Mouse (Mus musculus) CH12.LX (cell line): ENCODE results near the gene Atp7a. TPM values are rescaled to one million over a fixed set of nuclear protein-coding genes. Genes with fewer than 3 reads are reported as not detected.
A peak's percentile ranks its signal among the peaks of the same experiment; 100 is the strongest.

Experiments used
- DNase-seq: peaks from one replicate; pipeline ENCODE4 v3.0.0-alpha.2; 2013; ENCODE audit errors: extremely low read depth
- H3K27ac ChIP-seq: 2 replicates; pipeline ENCODE4 v1.5.1; 2012; ENCODE audit warnings: low read depth, mild to moderate bottlenecking, control low read depth, moderate library complexity; ENCODE audit not compliant: insufficient read depth
- H3K27me3 ChIP-seq: replicated peaks from 2 replicates; pipeline ENCODE3; 2012; ENCODE audit warnings: inconsistent platforms
- H3K36me3 ChIP-seq, 2 experiments: replicated peaks in 1 of 2; 2 replicates each; pipeline versions ENCODE3 to v1.6.1; 2012; ENCODE audit warnings: inconsistent platforms in 1 of 2, low read length in 1 of 2, mild to moderate bottlenecking in 1 of 2, mixed read lengths in 1 of 2, moderate library complexity in 1 of 2; ENCODE audit not compliant: control insufficient read depth in 1 of 2, insufficient read depth in 1 of 2
- H3K4me1 ChIP-seq, 2 experiments: 2 replicates each; pipeline ENCODE4 v1.6.1; 2012; ENCODE audit warnings: inconsistent platforms in 1 of 2, moderate library complexity in 1 of 2; ENCODE audit not compliant: insufficient read depth in 2 of 2, control insufficient read depth in 1 of 2
- H3K4me2 ChIP-seq: 2 replicates; pipeline ENCODE4 v1.6.1; 2012; ENCODE audit warnings: low read depth, mild to moderate bottlenecking, control low read depth; ENCODE audit not compliant: poor library complexity, insufficient read depth, severe bottlenecking
- H3K4me3 ChIP-seq, 3 experiments: fragments of 150-350 bp in 1 of 3; sonication (generic) in 1 of 3; replicated peaks in 1 of 3; 2 replicates each; pipeline versions ENCODE3 to v1.5.1; 2011 to 2012; ENCODE audit warnings: low read depth in 2 of 3, low read length in 2 of 3, mild to moderate bottlenecking in 2 of 3, moderate library complexity in 2 of 3, control low read depth in 1 of 3, improper control_type of control experiment in 1 of 3, inconsistent platforms in 1 of 3, mixed read lengths in 1 of 3; ENCODE audit not compliant: poor library complexity in 1 of 3
- H3K79me2 ChIP-seq: replicated peaks from 2 replicates; pipeline ENCODE4 v1.6.1; 2012; ENCODE audit warnings: mild to moderate bottlenecking, moderate library complexity; ENCODE audit not compliant: control insufficient read depth, poor library complexity, insufficient read depth, severe bottlenecking; ENCODE audit errors: extremely low read depth
- H3K9ac ChIP-seq: 2 replicates; pipeline ENCODE4 v1.6.1; 2012; ENCODE audit warnings: low read depth, mild to moderate bottlenecking, control low read depth, moderate library complexity; ENCODE audit not compliant: insufficient read depth
- H3K9me3 ChIP-seq: replicated peaks from 2 replicates; pipeline ENCODE3; 2012; ENCODE audit warnings: low read length, inconsistent platforms, mixed read lengths
- BHLHE40 ChIP-seq: IDR thresholded peaks from 2 replicates; pipeline ENCODE4 v1.6.1; 2011; ENCODE audit warnings: mild to moderate bottlenecking, low read depth, low read length, improper control_type of control experiment
- CHD1 ChIP-seq: IDR thresholded peaks from 2 replicates; pipeline ENCODE4 v1.6.1; 2012; ENCODE audit warnings: low read depth, low read length, improper control_type of control experiment, inconsistent platforms
- CHD2 ChIP-seq: IDR thresholded peaks from 2 replicates; pipeline ENCODE4 v1.6.1; 2011; ENCODE audit warnings: low read length, improper control_type of control experiment
- CTCF ChIP-seq, 2 experiments: IDR thresholded peaks in 1 of 2; conservative IDR thresholded peaks in 1 of 2; 2 replicates each; pipeline ENCODE4 v1.5.1; 2011 to 2012; ENCODE audit warnings: low read depth in 2 of 2, low read length in 2 of 2, improper control_type of control experiment in 1 of 2, inconsistent platforms in 1 of 2, mild to moderate bottlenecking in 1 of 2, moderate library complexity in 1 of 2
- E2F4 ChIP-seq: IDR thresholded peaks from 2 replicates; pipeline ENCODE4 v1.6.1; 2011; ENCODE audit warnings: low read depth, low read length, improper control_type of control experiment; ENCODE audit not compliant: insufficient replicate concordance
- ELF1 ChIP-seq: IDR thresholded peaks from 2 replicates; pipeline ENCODE4 v1.6.1; 2014; ENCODE audit warnings: low read depth, mild to moderate bottlenecking, inconsistent platforms, low read length, improper control_type of control experiment
- ETS1 ChIP-seq: conservative IDR thresholded peaks from 2 replicates; pipeline ENCODE4 v1.6.1; 2012; ENCODE audit warnings: low read depth, mild to moderate bottlenecking, inconsistent platforms, low read length, improper control_type of control experiment, moderate library complexity
- GABPA ChIP-seq: IDR thresholded peaks from 2 replicates; pipeline ENCODE4 v1.6.1; 2012; ENCODE audit warnings: low read depth, low read length, improper control_type of control experiment, inconsistent platforms; ENCODE audit not compliant: insufficient replicate concordance
- HCFC1 ChIP-seq: IDR thresholded peaks from 2 replicates; pipeline ENCODE4 v1.6.1; 2012; ENCODE audit warnings: low read depth, mild to moderate bottlenecking, inconsistent platforms, low read length, improper control_type of control experiment
- IRF4 ChIP-seq: IDR thresholded peaks from 2 replicates; pipeline ENCODE4 v1.6.1; 2014; ENCODE audit warnings: low read depth, mild to moderate bottlenecking, inconsistent platforms, low read length, improper control_type of control experiment
- JUN ChIP-seq: IDR thresholded peaks from 2 replicates; pipeline ENCODE4 v1.6.1; 2011; ENCODE audit warnings: low read depth, mild to moderate bottlenecking, low read length, improper control_type of control experiment, moderate library complexity; ENCODE audit not compliant: insufficient read depth
- KAT2A ChIP-seq: IDR thresholded peaks from 2 replicates; pipeline ENCODE4 v1.6.1; 2012; ENCODE audit warnings: low read length, improper control_type of control experiment, inconsistent platforms; ENCODE audit not compliant: insufficient replicate concordance
- MAX ChIP-seq: IDR thresholded peaks from 2 replicates; pipeline ENCODE4 v1.6.1; 2011; ENCODE audit warnings: low read length, improper control_type of control experiment
- MAZ ChIP-seq: IDR thresholded peaks from 2 replicates; pipeline ENCODE4 v1.6.1; 2012; ENCODE audit warnings: low read depth, mild to moderate bottlenecking, inconsistent platforms, low read length, improper control_type of control experiment, moderate library complexity
- MEF2A ChIP-seq: IDR thresholded peaks from 2 replicates; pipeline ENCODE4 v1.6.1; 2014; ENCODE audit warnings: low read depth, mild to moderate bottlenecking, inconsistent platforms, low read length, improper control_type of control experiment, borderline replicate concordance
- MXI1 ChIP-seq: IDR thresholded peaks from 2 replicates; pipeline ENCODE4 v1.6.1; 2011; ENCODE audit warnings: mild to moderate bottlenecking, low read depth, low read length, improper control_type of control experiment
- MYC ChIP-seq: IDR thresholded peaks from 2 replicates; pipeline ENCODE4 v1.6.1; 2011; ENCODE audit warnings: low read depth, mild to moderate bottlenecking, improper control_type of control experiment, low read length
- NELFE ChIP-seq: IDR thresholded peaks from 2 replicates; pipeline ENCODE4 v1.6.1; 2011; ENCODE audit warnings: low read depth, low read length, improper control_type of control experiment
- NRF1 ChIP-seq: IDR thresholded peaks from 2 replicates; pipeline ENCODE4 v1.6.1; 2014; ENCODE audit warnings: low read depth, mild to moderate bottlenecking, inconsistent platforms, low read length, improper control_type of control experiment, moderate library complexity
- PAX5 ChIP-seq: IDR thresholded peaks from 2 replicates; pipeline ENCODE4 v1.6.1; 2012; ENCODE audit warnings: low read length, inconsistent platforms, mixed read lengths
- POLR2A ChIP-seq: IDR thresholded peaks from 2 replicates; pipeline ENCODE4 v1.6.1; 2011; ENCODE audit warnings: low read depth, mild to moderate bottlenecking, improper control_type of control experiment, low read length
- POLR2AphosphoS2 ChIP-seq: IDR thresholded peaks from 2 replicates; pipeline ENCODE4 v1.6.1; 2011; ENCODE audit warnings: low read depth, low read length, improper control_type of control experiment
- RAD21 ChIP-seq: IDR thresholded peaks from 2 replicates; pipeline ENCODE4 v1.6.1; 2011; ENCODE audit warnings: low read depth, mild to moderate bottlenecking, low read length, improper control_type of control experiment, moderate library complexity
- RCOR1 ChIP-seq: conservative IDR thresholded peaks from 2 replicates; pipeline ENCODE4 v1.6.1; 2012; ENCODE audit warnings: low read depth, mild to moderate bottlenecking, inconsistent platforms, low read length, improper control_type of control experiment
- SIN3A ChIP-seq: IDR thresholded peaks from 2 replicates; pipeline ENCODE4 v1.6.1; 2012; ENCODE audit warnings: low read length, improper control_type of control experiment, inconsistent platforms
- SMC3 ChIP-seq: IDR thresholded peaks from 2 replicates; pipeline ENCODE4 v1.6.1; 2011; ENCODE audit warnings: low read depth, low read length, improper control_type of control experiment
- TBP ChIP-seq: conservative IDR thresholded peaks from 2 replicates; pipeline ENCODE4 v1.6.1; 2011; ENCODE audit warnings: low read depth, low read length, improper control_type of control experiment
- TCF12 ChIP-seq: IDR thresholded peaks from 2 replicates; pipeline ENCODE4 v1.6.1; 2014; ENCODE audit warnings: low read depth, mild to moderate bottlenecking, inconsistent platforms, low read length, improper control_type of control experiment
- UBTF ChIP-seq: IDR thresholded peaks from 2 replicates; pipeline ENCODE4 v1.6.1; 2012; ENCODE audit warnings: low read depth, mild to moderate bottlenecking, inconsistent platforms, low read length, improper control_type of control experiment, moderate library complexity
- USF1 ChIP-seq: IDR thresholded peaks from 2 replicates; pipeline ENCODE4 v1.6.1; 2014; ENCODE audit warnings: low read depth, mild to moderate bottlenecking, inconsistent platforms, low read length, improper control_type of control experiment
- USF2 ChIP-seq: conservative IDR thresholded peaks from 2 replicates; pipeline ENCODE4 v1.6.1; 2011; ENCODE audit warnings: low read depth, low read length, improper control_type of control experiment
- ZC3H11A ChIP-seq: IDR thresholded peaks from 2 replicates; pipeline ENCODE4 v1.6.1; 2012; ENCODE audit warnings: low read depth, mild to moderate bottlenecking, inconsistent platforms, low read length, improper control_type of control experiment
- ZKSCAN1 ChIP-seq: IDR thresholded peaks from 2 replicates; pipeline ENCODE4 v1.6.1; 2012; ENCODE audit warnings: low read depth, inconsistent platforms, low read length, improper control_type of control experiment, borderline replicate concordance
- ZMIZ1 ChIP-seq: IDR thresholded peaks from 2 replicates; pipeline ENCODE4 v1.6.1; 2012; ENCODE audit warnings: low read depth, mild to moderate bottlenecking, inconsistent platforms, low read length, improper control_type of control experiment
- ZNF384 ChIP-seq: IDR thresholded peaks from 2 replicates; pipeline ENCODE4 v1.6.1; 2012; ENCODE audit warnings: low read depth, low read length, improper control_type of control experiment, inconsistent platforms
- dilution Hi-C: fragments of 300-500 bp; cut with MboI; formaldehyde crosslinking; loops from 2 replicates; pipeline ENCODE4 v1.14.3; 2020; ENCODE audit warnings: low sequenced_read_pairs; ENCODE audit not compliant: extremely low pct_unique_long_range_greater_than_20kb, extremely low pct_ligation_motif_present
- in situ Hi-C: fragments of 300-500 bp; cut with MboI; formaldehyde crosslinking; loops from 3 replicates; pipeline ENCODE4 v1.14.3; 2019; ENCODE audit warnings: low sequenced_read_pairs, low pct_ligation_motif_present, low pct_unique_long_range_greater_than_20kb, mixed read lengths
- polyA plus RNA-seq: library from polyadenylated mRNA; unstranded; fragments of >175 nt; gene quantifications from 2 replicates; pipeline ENCODE4 v1.2.1, GENCODE M21; 2012; ENCODE audit warnings: low read depth; ENCODE audit not compliant: insufficient read length
- total RNA-seq, 2 experiments: library from RNA; depleted of rRNA; stranded (reverse); fragments of 300-350 nt in 1 of 2; fragments of >200 nt in 1 of 2; gene quantifications; 2 replicates each; pipeline ENCODE4 v1.2.3; 2012 to 2014

Atp7a gene
- total RNA-seq (2012; rRNA removed), result 5.4 and 5.7 TPM in 2 replicates
- total RNA-seq (2014; rRNA removed), result 2.2 and 2.6 TPM in 2 replicates
- 3.9 and 4.0 TPM in 2 replicates for polyA plus RNA-seq

DNA sequence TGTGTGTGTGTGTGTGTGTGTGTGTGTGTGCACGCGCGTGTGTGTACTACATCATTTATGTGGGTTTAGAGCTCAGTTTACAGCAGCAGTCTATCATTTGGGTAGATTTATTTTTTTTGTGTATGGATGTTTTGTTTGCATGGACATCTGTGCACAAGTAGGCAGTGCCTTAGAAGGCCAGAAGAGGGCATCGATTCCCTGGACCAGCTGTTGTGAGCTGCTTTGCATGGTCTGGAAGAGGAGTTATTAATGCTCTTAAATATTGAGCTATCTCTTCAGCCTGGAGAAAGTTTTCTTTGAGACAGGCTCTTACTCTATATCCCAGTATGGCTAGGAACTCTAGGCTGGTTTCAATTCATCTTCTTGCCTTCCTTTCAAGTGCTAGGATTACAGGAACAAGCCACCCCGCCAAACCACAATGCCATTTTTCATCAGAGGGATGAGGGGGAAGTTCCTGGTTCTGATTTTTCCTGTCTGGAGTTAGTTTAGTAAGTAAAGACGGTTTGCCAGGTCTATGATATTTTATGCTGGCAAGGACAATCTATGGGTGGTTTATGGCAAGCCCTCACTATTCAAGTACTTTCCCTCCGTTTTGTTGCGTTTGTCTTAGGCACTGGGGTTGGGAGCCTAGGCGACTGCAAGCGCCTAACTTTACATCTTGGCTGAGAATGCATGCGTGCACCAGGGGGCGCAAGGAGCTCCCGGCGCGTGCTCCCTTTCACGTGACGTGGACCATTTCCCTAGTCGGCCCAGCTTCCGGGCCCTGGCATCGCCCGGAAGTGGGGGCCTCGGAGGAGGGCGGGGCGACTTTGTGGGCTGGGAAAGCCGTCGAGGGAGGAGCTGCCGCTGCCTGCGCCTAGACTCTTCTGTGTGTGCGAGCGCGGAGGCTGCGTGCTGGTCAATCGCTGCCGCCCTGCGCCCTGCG, at the start of gene Atp7a:
Gene Atp7a, plus strand, starts transcription at position 859 of the 925 bp plus-strand sequence.
- H3K27ac ChIP-seq, result no peak within 1 kb of the TSS
- TF ChIP-seq GABPA (no peak), USF1 (peak; percentile 83), RAD21 (peak; percentile 51), CTCF (conservative IDR thresholded peaks at IDR 0.05 in 1 of 2, IDR thresholded peaks at IDR 0.05 in 1 of 2; ENCODE audit: low read depth in 2 of 2, low read length in 2 of 2) (peak in 1 of 2 experiments; percentile 84; a peak in 2 of 4 replicates), MYC (peak; percentile 72; the same call in 1 of the 2 replicates), JUN (no peak), IRF4 (peak; percentile 53), UBTF (no peak), BHLHE40 (peak; percentile 99), RCOR1 (no peak), CHD1 (no peak), TBP (0 out of 2 replicates have a peak, but pooled peaks have one; percentile 36), MAZ (peak; percentile 83), POLR2AphosphoS2 (0 out of 2 replicates have a peak, but pooled peaks have one; percentile 40), MAX (peak; percentile 83), PAX5 (no peak), SIN3A (peak; percentile 68), SMC3 (peak; percentile 91), NELFE (peak; percentile 75), ZMIZ1 (peak; percentile 54; the same call in 1 of the 2 replicates), ZKSCAN1 (no peak), E2F4 (no peak), USF2 (peak; percentile 56), NRF1 (peak; percentile 58), POLR2A (peak; percentile 87), ETS1 (peak; percentile 69), HCFC1 (peak; percentile 68), ELF1 (peak; percentile 95), TCF12 (peak; percentile 68), ZC3H11A (peak; percentile 2; the same call in 1 of the 2 replicates), MXI1 (no peak), MEF2A (peak; percentile 63; the same call in 1 of the 2 replicates), KAT2A (0 out of 2 replicates have a peak, but pooled peaks have one; percentile 53), CHD2 (no peak), ZNF384 (no peak)
- no peaks in the 10 kb centered on the region for H3K27me3 ChIP-seq
- peaks cover 0 to 4% of the 10 kb centered on the region in 2 experiments; a peak in 2 of 4 replicates for H3K4me1 ChIP-seq
- in situ Hi-C loops, result no loop called here
- peak within 1 kb of the TSS; percentile 51 to 77 (median 55) for H3K4me3 ChIP-seq
- dilution Hi-C loops, result no loop called here
- DNase-seq, result peak; percentile 89
- peak within 1 kb of the TSS; percentile 93; the same call in 1 of the 2 replicates for H3K9ac ChIP-seq
- H3K9me3 ChIP-seq, result no peaks in the 10 kb centered on the region
- peaks cover 2 to 8% of the 10 kb centered on the region in 2 experiments for H3K36me3 ChIP-seq
- H3K4me2 ChIP-seq, result peak within 1 kb of the TSS; percentile 71
- H3K79me2 ChIP-seq, result peaks cover 18% of the 10 kb centered on the region
